Mouse (Mus musculus) C2C12 (cell line): ENCODE results near the gene Abr.

ENCODE experiments used
- CEBPB ChIP-seq: IDR thresholded peaks from one replicate; pipeline ENCODE4 v1.6.1; 2011; ENCODE audit warnings: low read depth, mild to moderate bottlenecking, control low read depth, moderate library complexity
- CTCF ChIP-seq: IDR thresholded peaks from one replicate; pipeline ENCODE4 v1.5.1; 2011; ENCODE audit not compliant: control insufficient read depth, insufficient read depth, insufficient read length
- FOSL1 ChIP-seq: IDR thresholded peaks from one replicate; pipeline ENCODE4 v1.8.0; 2011; ENCODE audit warnings: mild to moderate bottlenecking, low read length; ENCODE audit not compliant: poor library complexity, insufficient read depth, severe bottlenecking
- MAX ChIP-seq: IDR thresholded peaks from one replicate; pipeline ENCODE4 v1.6.1; 2011; ENCODE audit warnings: mild to moderate bottlenecking, control low read depth
- MYOD1 ChIP-seq: IDR thresholded peaks from one replicate; pipeline ENCODE4 v1.6.1; 2011; ENCODE audit warnings: low read depth; ENCODE audit not compliant: control insufficient read depth, insufficient read length
- MYOG ChIP-seq: IDR thresholded peaks from one replicate; pipeline ENCODE4 v1.6.1; 2011; ENCODE audit not compliant: control insufficient read depth, insufficient read length; ENCODE audit errors: extremely low read depth
- USF1 ChIP-seq: IDR thresholded peaks from one replicate; pipeline ENCODE4 v1.6.1; 2011; ENCODE audit warnings: low read depth, mild to moderate bottlenecking, control low read depth, moderate library complexity

- no peak for TF ChIP-seq CTCF
- no peak for TF ChIP-seq MYOD1
- TF ChIP-seq MAX = no peak
- TF ChIP-seq USF1 = no peak
- no peak for TF ChIP-seq MYOG
- TF ChIP-seq CEBPB = no peak
- TF ChIP-seq FOSL1 = no peak
These were observed 17.3 kb upstream of the Abr start for GRCm38 (mm10) chr11:76639269-76639985.
